Mouse (Mus musculus) CH12.LX (cell line): ENCODE data around the gene Rasa3. TPM values are rescaled to one million over a fixed set of nuclear protein-coding genes. Genes with fewer than 3 reads are reported as not detected.

Experiments
- DNase-seq: peaks from one replicate; pipeline ENCODE4 v3.0.0-alpha.2; 2013; ENCODE audit errors: extremely low read depth
- H3K27ac ChIP-seq: 2 replicates; pipeline ENCODE4 v1.5.1; 2012; ENCODE audit warnings: low read depth, mild to moderate bottlenecking, control low read depth, moderate library complexity; ENCODE audit not compliant: insufficient read depth
- H3K27me3 ChIP-seq: replicated peaks from 2 replicates; pipeline ENCODE3; 2012; ENCODE audit warnings: inconsistent platforms
- H3K36me3 ChIP-seq, 2 experiments: replicated peaks in 1 of 2; 2 replicates each; pipeline versions ENCODE3 to v1.6.1; 2012; ENCODE audit warnings: inconsistent platforms in 1 of 2, low read length in 1 of 2, mild to moderate bottlenecking in 1 of 2, mixed read lengths in 1 of 2, moderate library complexity in 1 of 2; ENCODE audit not compliant: control insufficient read depth in 1 of 2, insufficient read depth in 1 of 2
- H3K4me1 ChIP-seq, 2 experiments: 2 replicates each; pipeline ENCODE4 v1.6.1; 2012; ENCODE audit warnings: inconsistent platforms in 1 of 2, moderate library complexity in 1 of 2; ENCODE audit not compliant: insufficient read depth in 2 of 2, control insufficient read depth in 1 of 2
- H3K4me2 ChIP-seq: 2 replicates; pipeline ENCODE4 v1.6.1; 2012; ENCODE audit warnings: low read depth, mild to moderate bottlenecking, control low read depth; ENCODE audit not compliant: poor library complexity, insufficient read depth, severe bottlenecking
- H3K4me3 ChIP-seq, 3 experiments: fragments of 150-350 bp in 1 of 3; sonication (generic) in 1 of 3; replicated peaks in 1 of 3; 2 replicates each; pipeline versions ENCODE3 to v1.5.1; 2011 to 2012; ENCODE audit warnings: low read depth in 2 of 3, low read length in 2 of 3, mild to moderate bottlenecking in 2 of 3, moderate library complexity in 2 of 3, control low read depth in 1 of 3, improper control_type of control experiment in 1 of 3, inconsistent platforms in 1 of 3, mixed read lengths in 1 of 3; ENCODE audit not compliant: poor library complexity in 1 of 3
- H3K79me2 ChIP-seq: replicated peaks from 2 replicates; pipeline ENCODE4 v1.6.1; 2012; ENCODE audit warnings: mild to moderate bottlenecking, moderate library complexity; ENCODE audit not compliant: control insufficient read depth, poor library complexity, insufficient read depth, severe bottlenecking; ENCODE audit errors: extremely low read depth
- H3K9ac ChIP-seq: 2 replicates; pipeline ENCODE4 v1.6.1; 2012; ENCODE audit warnings: low read depth, mild to moderate bottlenecking, control low read depth, moderate library complexity; ENCODE audit not compliant: insufficient read depth
- H3K9me3 ChIP-seq: replicated peaks from 2 replicates; pipeline ENCODE3; 2012; ENCODE audit warnings: low read length, inconsistent platforms, mixed read lengths
- CHD2 ChIP-seq: IDR thresholded peaks from 2 replicates; pipeline ENCODE4 v1.6.1; 2011; ENCODE audit warnings: low read length, improper control_type of control experiment
- EP300 ChIP-seq: IDR thresholded peaks from 2 replicates; pipeline ENCODE4 v1.6.1; 2011; ENCODE audit warnings: low read length, improper control_type of control experiment
- ETS1 ChIP-seq: conservative IDR thresholded peaks from 2 replicates; pipeline ENCODE4 v1.6.1; 2012; ENCODE audit warnings: low read depth, mild to moderate bottlenecking, inconsistent platforms, low read length, improper control_type of control experiment, moderate library complexity
- GABPA ChIP-seq: IDR thresholded peaks from 2 replicates; pipeline ENCODE4 v1.6.1; 2012; ENCODE audit warnings: low read depth, low read length, improper control_type of control experiment, inconsistent platforms; ENCODE audit not compliant: insufficient replicate concordance
- HCFC1 ChIP-seq: IDR thresholded peaks from 2 replicates; pipeline ENCODE4 v1.6.1; 2012; ENCODE audit warnings: low read depth, mild to moderate bottlenecking, inconsistent platforms, low read length, improper control_type of control experiment
- JUN ChIP-seq: IDR thresholded peaks from 2 replicates; pipeline ENCODE4 v1.6.1; 2011; ENCODE audit warnings: low read depth, mild to moderate bottlenecking, low read length, improper control_type of control experiment, moderate library complexity; ENCODE audit not compliant: insufficient read depth
- JUND ChIP-seq: conservative IDR thresholded peaks from 2 replicates; pipeline ENCODE4 v1.6.1; 2011; ENCODE audit warnings: low read depth, low read length, improper control_type of control experiment
- KAT2A ChIP-seq: IDR thresholded peaks from 2 replicates; pipeline ENCODE4 v1.6.1; 2012; ENCODE audit warnings: low read length, improper control_type of control experiment, inconsistent platforms; ENCODE audit not compliant: insufficient replicate concordance
- MAFK ChIP-seq: IDR thresholded peaks from 2 replicates; pipeline ENCODE4 v1.6.1; 2011; ENCODE audit warnings: low read length, improper control_type of control experiment; ENCODE audit not compliant: insufficient replicate concordance
- MAX ChIP-seq: IDR thresholded peaks from 2 replicates; pipeline ENCODE4 v1.6.1; 2011; ENCODE audit warnings: low read length, improper control_type of control experiment
- MEF2A ChIP-seq: IDR thresholded peaks from 2 replicates; pipeline ENCODE4 v1.6.1; 2014; ENCODE audit warnings: low read depth, mild to moderate bottlenecking, inconsistent platforms, low read length, improper control_type of control experiment, borderline replicate concordance
- MYC ChIP-seq: IDR thresholded peaks from 2 replicates; pipeline ENCODE4 v1.6.1; 2011; ENCODE audit warnings: low read depth, mild to moderate bottlenecking, improper control_type of control experiment, low read length
- NELFE ChIP-seq: IDR thresholded peaks from 2 replicates; pipeline ENCODE4 v1.6.1; 2011; ENCODE audit warnings: low read depth, low read length, improper control_type of control experiment
- POLR2AphosphoS2 ChIP-seq: IDR thresholded peaks from 2 replicates; pipeline ENCODE4 v1.6.1; 2011; ENCODE audit warnings: low read depth, low read length, improper control_type of control experiment
- RAD21 ChIP-seq: IDR thresholded peaks from 2 replicates; pipeline ENCODE4 v1.6.1; 2011; ENCODE audit warnings: low read depth, mild to moderate bottlenecking, low read length, improper control_type of control experiment, moderate library complexity
- RCOR1 ChIP-seq: conservative IDR thresholded peaks from 2 replicates; pipeline ENCODE4 v1.6.1; 2012; ENCODE audit warnings: low read depth, mild to moderate bottlenecking, inconsistent platforms, low read length, improper control_type of control experiment
- SIN3A ChIP-seq: IDR thresholded peaks from 2 replicates; pipeline ENCODE4 v1.6.1; 2012; ENCODE audit warnings: low read length, improper control_type of control experiment, inconsistent platforms
- SMC3 ChIP-seq: IDR thresholded peaks from 2 replicates; pipeline ENCODE4 v1.6.1; 2011; ENCODE audit warnings: low read depth, low read length, improper control_type of control experiment
- TCF12 ChIP-seq: IDR thresholded peaks from 2 replicates; pipeline ENCODE4 v1.6.1; 2014; ENCODE audit warnings: low read depth, mild to moderate bottlenecking, inconsistent platforms, low read length, improper control_type of control experiment
- UBTF ChIP-seq: IDR thresholded peaks from 2 replicates; pipeline ENCODE4 v1.6.1; 2012; ENCODE audit warnings: low read depth, mild to moderate bottlenecking, inconsistent platforms, low read length, improper control_type of control experiment, moderate library complexity
- USF1 ChIP-seq: IDR thresholded peaks from 2 replicates; pipeline ENCODE4 v1.6.1; 2014; ENCODE audit warnings: low read depth, mild to moderate bottlenecking, inconsistent platforms, low read length, improper control_type of control experiment
- USF2 ChIP-seq: conservative IDR thresholded peaks from 2 replicates; pipeline ENCODE4 v1.6.1; 2011; ENCODE audit warnings: low read depth, low read length, improper control_type of control experiment
- ZC3H11A ChIP-seq: IDR thresholded peaks from 2 replicates; pipeline ENCODE4 v1.6.1; 2012; ENCODE audit warnings: low read depth, mild to moderate bottlenecking, inconsistent platforms, low read length, improper control_type of control experiment
- ZKSCAN1 ChIP-seq: IDR thresholded peaks from 2 replicates; pipeline ENCODE4 v1.6.1; 2012; ENCODE audit warnings: low read depth, inconsistent platforms, low read length, improper control_type of control experiment, borderline replicate concordance
- ZMIZ1 ChIP-seq: IDR thresholded peaks from 2 replicates; pipeline ENCODE4 v1.6.1; 2012; ENCODE audit warnings: low read depth, mild to moderate bottlenecking, inconsistent platforms, low read length, improper control_type of control experiment
- dilution Hi-C: fragments of 300-500 bp; cut with MboI; formaldehyde crosslinking; loops from 2 replicates; pipeline ENCODE4 v1.14.3; 2020; ENCODE audit warnings: low sequenced_read_pairs; ENCODE audit not compliant: extremely low pct_unique_long_range_greater_than_20kb, extremely low pct_ligation_motif_present
- in situ Hi-C: fragments of 300-500 bp; cut with MboI; formaldehyde crosslinking; loops from 3 replicates; pipeline ENCODE4 v1.14.3; 2019; ENCODE audit warnings: low sequenced_read_pairs, low pct_ligation_motif_present, low pct_unique_long_range_greater_than_20kb, mixed read lengths
- polyA plus RNA-seq: library from polyadenylated mRNA; unstranded; fragments of >175 nt; gene quantifications from 2 replicates; pipeline ENCODE4 v1.2.1, GENCODE M21; 2012; ENCODE audit warnings: low read depth; ENCODE audit not compliant: insufficient read length
- total RNA-seq, 2 experiments: library from RNA; depleted of rRNA; stranded (reverse); fragments of 300-350 nt in 1 of 2; fragments of >200 nt in 1 of 2; gene quantifications; 2 replicates each; pipeline ENCODE4 v1.2.3; 2012 to 2014

The Rasa3 gene
- total and polyA plus RNA-seq, 3 experiments = 12.8 to 28.5 (median 13.6) TPM

- TF ChIP-seq KAT2A (no peak), HCFC1 (no peak), ZMIZ1 (no peak), RAD21 (no peak), SMC3 (no peak), UBTF (no peak), ZKSCAN1 (no peak), ZC3H11A (no peak), POLR2AphosphoS2 (no peak), MAX (no peak), USF2 (no peak), JUN (no peak)
- Histone ChIP-seq H3K4me2 (no peak overlapping the region), H3K4me1 (peaks cover 0 to 4% of the 10 kb centered on the region in 2 experiments; a peak in 1 of 4 replicates), H3K79me2 (no peaks in the 10 kb centered on the region; the same call in 1 of the 2 replicates), H3K27me3 (no peaks in the 10 kb centered on the region), H3K9ac (no peak overlapping the region), H3K4me3 (no peak overlapping the region), H3K36me3 (peaks cover 0 to 17% of the 10 kb centered on the region in 2 experiments), H3K27ac (no peak overlapping the region), H3K9me3 (no peaks in the 10 kb centered on the region)
- dilution Hi-C loops = no loop called here
- in situ Hi-C loops = no loop called here
- DNase-seq = no peak
These were observed 36.2 kb downstream of the Rasa3 start for GRCm38 (mm10) chr8:13641206-13641605.

DNA sequence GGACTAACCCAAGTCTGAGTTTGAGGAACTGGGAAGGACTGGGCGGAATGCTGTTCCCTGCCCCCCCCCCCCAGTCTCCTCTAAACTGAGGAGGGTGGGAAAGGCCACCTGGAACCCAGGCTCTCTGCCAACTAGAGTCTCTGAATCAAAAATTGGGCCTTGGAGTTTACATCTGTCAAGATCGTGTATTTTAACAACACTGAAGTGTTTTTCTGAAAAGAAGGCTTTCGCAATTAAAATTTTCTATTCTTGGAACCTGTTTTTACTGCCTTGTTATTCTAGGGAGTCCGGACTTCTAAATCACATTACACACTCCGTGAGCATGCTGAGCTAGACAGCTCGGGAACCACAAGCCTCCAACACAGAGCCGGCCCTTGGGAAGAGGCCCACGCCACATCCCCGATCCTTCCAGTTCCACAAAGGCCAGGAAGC lies 36.9 kb downstream of the Rasa3 start:
- no peaks in the 10 kb centered on the region for H3K27me3 ChIP-seq
- H3K4me2 ChIP-seq = no peak overlapping the region
- DNase-seq = no peak
- H3K9ac ChIP-seq = no peak overlapping the region
- peaks cover 0 to 4% of the 10 kb centered on the region in 2 experiments; a peak in 1 of 4 replicates for H3K4me1 ChIP-seq
- in situ Hi-C loops (no loop called here), dilution Hi-C loops (no loop called here)
- no peaks in the 10 kb centered on the region for H3K9me3 ChIP-seq
- H3K4me3 ChIP-seq = no peak overlapping the region
- TF ChIP-seq MEF2A = no peak
- TF ChIP-seq, all 38 proteins: peak for 0
- no peak overlapping the region for H3K27ac ChIP-seq
- H3K79me2 ChIP-seq = no peaks in the 10 kb centered on the region; the same call in 1 of the 2 replicates
- peaks cover 0 to 17% of the 10 kb centered on the region in 2 experiments for H3K36me3 ChIP-seq

DNA sequence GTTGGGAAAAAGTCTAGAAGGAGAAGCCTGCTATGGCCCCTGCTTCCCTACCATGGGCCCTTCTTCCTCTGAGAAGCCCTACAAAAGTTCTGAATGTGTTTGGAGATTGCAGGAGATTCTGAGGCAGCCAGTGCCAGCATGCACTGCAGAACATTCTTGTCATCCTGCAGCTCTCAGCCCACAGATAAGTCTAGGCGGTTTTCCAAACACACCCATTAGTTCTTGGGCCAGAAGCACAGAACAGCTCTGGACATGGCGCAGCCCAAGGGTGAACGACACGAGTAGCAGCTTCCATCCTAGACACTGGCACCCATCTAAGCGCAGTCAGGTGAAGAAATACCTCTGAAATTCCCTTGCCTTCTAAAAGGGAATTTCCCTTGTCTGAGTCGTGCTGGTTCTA lies 44.3 kb downstream of the Rasa3 start:
- Histone ChIP-seq H3K27ac (no peak overlapping the region), H3K4me2 (no peak overlapping the region), H3K27me3 (no peaks in the 10 kb centered on the region), H3K79me2 (no peaks in the 10 kb centered on the region), H3K4me3 (no peak overlapping the region), H3K36me3 (peaks cover 0 to 12% of the 10 kb centered on the region in 2 experiments), H3K4me1 (peaks cover 13 to 36% of the 10 kb centered on the region in 2 experiments), H3K9me3 (peaks cover 9% of the 10 kb centered on the region), H3K9ac (no peak overlapping the region)
- TF ChIP-seq USF1 = no peak
- TF ChIP-seq TCF12 = no peak
- TF ChIP-seq JUND = no peak
- TF ChIP-seq UBTF = no peak
- no peak for TF ChIP-seq NELFE
- TF ChIP-seq MYC = no peak
- TF ChIP-seq SIN3A = no peak
- no peak for TF ChIP-seq GABPA
- no peak for TF ChIP-seq RCOR1
- no peak for TF ChIP-seq ETS1
- no peak for TF ChIP-seq CHD2
- TF ChIP-seq MAFK = no peak
- TF ChIP-seq RAD21 = no peak
- no peak for TF ChIP-seq EP300
- dilution Hi-C loops = no loop called here
- in situ Hi-C loops = no loop called here
- DNase-seq = no peak
